Mouse (Mus musculus): Measurements from ENCODE around the gene Polr2f.

Polr2f gene

DNA sequence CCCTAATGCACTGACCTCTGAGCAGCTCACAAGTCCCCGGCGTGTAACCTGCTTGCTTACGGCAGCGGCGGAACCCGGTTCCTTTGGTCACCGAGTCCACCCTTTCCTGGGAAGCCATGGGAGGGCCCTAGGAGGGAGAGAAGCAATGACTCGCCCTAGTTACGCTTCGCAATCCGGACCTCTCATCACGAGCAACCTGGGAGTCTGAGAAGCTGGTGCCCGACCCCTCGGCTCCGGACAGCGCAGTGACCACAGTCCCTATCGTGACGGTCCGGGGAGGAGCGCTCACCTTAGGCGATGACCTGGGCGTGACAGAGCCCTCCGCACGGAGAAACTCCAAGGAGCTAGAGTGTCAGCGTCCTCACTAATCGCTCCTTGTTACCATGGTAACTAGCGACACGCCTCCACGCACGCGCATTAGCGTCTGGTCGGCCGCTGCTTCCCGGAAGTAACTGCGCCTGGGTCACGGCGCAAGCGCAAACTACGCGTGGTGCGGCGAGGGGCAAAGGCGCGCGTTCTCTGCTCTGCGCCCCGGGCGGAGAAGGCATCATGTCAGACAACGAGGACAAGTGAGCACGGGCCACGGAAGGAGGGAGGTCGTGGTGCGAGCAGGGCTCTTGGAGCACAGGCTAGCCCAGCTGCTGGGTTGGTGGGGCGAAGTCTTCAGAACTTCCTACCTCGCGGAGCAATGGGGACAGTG is at the start of gene Polr2f, which contains the start of gene 1700088E04Rik:
Gene Polr2f (plus strand): TSS at position 144 of the 700 bp plus-strand sequence.
Gene 1700088E04Rik (minus strand): TSS at position 388 of the 700 bp plus-strand sequence.
- DNase-seq (ENCODE audit: low spot score in 2 of 2) = peak; percentile 88 to 96

DNA sequence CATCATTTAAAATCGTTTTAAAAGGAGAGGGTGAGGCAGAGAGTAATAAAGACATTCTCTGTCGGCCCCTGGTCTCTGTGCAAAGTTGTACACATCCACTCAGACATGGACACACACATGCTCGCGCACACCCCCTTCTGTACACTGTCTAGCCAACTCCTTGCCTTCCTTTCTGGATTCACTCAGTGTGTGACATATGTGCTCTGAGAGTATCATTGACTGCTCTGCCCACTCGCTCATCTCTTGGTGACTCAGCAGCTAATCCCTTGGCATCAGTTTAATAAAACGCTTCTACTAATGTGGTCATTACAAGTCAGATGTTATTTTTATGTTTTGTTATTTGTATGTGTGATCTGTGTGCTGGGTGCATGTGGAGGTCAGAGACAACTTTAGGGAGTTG is 48.5 kb upstream of the Polr2f start:
- no peak for DNase-seq (ENCODE audit: low spot score in 2 of 2)

DNA sequence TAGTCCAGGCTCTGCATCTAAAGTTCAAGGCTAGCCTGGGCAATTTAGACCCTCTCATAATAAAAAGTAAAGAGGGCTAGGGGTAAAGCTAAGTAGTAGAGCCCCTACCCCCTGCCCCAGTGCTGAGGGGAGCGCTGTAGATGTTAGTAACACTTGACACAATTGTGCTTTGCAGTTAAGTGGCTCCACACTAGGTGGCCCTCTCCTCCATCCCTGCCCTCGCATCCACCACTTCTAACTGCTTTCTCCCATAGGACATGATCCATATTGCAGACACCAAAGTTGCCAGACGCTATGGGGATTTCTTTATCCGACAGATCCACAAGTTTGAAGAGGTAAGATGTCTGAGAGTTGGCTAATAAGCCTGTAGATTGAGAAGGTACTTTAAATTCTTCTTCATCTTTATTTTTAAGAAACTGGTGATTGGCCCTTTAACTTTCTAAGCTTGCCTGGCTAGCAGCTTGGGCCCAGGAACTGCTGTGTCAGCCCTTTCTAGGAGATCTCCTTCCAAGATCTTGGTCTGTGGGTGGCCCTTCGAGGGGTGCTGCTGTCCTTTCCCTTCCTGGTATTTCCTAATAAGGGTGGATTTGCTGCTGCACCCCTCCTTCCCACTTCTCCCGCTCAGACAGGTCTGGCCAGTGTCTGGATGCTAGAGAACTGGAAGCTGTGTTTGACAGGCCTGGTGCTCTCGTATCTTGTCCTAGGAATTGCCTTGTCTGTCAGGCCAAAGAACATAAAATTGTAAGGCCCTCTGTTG is 47.5 kb upstream of the Polr2f start:
- DNase-seq (ENCODE audit: low spot score in 2 of 2) = no peak

DNA sequence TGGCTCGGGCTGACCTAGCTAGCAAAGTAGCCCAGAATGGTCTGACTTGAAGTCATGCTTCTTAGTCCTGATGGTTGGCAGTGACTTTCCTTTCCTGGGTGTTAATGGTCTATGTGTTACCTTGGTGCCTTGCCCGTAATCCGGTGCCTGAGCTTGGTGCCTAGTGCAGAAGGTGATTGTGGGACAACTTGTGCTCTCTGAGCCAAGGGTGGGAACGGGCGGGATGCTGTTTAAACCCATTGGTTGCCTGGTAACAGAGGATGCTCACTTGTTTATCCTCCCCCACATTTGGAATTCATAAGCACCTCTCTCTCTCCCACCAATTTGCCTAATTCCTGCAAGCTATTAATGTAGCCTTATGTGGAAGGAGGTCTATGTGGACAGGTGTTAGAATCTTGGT is 45.3 kb upstream of the Polr2f start:
- DNase-seq (ENCODE audit: low spot score in 2 of 2) = no peak

DNA sequence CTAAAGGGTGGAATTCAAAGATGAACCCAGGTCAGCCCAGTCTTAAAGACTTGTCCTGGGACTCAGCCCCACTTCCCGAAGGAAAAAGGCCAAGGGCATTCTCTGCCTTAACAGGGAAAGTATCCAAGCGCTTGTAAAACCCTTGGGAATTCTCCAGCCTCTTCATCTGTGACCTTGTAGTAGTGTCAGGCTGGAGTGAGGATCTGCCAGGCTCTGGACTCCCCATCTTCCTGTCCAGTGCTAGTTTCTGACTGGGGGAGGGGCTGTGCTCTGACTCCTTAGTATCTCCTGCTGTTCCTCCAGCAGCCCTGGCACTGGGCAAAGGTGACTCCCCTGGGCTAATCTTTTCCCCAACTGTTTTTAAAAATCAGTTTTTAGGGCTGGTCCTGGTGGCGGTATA is 44.3 kb upstream of the Polr2f start:
- no peak for DNase-seq (ENCODE audit: low spot score in 2 of 2)

DNA sequence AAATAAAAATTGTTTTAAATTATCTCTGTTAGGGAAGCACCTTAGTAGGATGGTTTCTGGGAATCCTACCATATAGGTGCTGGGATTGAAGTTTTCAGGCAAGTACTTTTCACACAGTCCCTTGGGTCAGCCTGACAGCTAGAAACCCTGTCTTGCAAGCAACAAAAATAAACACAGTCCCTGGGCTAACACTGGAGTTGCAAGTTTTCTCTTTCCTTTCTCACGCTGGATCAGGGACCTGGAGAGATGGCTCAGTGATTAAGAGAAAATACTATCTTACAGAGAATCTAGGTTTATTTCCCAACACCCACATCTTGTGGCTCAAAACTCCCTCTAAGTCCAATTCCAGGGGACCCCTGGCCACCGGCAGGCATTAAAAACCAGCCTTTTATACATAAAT is 43.7 kb upstream of the Polr2f start:
- no peak for DNase-seq (ENCODE audit: low spot score in 2 of 2)

DNA sequence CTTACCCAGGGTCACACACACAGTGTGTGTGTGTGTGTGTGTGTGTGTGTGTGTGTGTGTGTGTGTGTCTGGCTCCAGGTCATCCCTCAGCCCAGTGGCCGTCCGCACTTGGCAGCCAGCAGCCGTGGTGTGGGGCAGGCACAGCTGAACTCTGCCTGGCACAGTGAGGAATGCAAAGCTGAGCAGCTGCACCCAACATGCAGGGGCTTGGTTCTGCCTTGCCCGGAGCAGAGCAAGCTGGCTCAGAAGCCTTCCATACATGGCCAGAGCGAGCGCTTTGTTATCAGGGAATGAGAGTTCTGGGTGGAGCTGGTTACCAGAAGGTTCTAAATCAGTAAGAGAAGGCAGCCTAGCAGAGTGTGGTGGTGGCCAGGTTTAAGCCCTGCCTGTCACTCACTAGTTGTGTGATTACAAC is 43.2 kb upstream of the Polr2f start:
- no peak for DNase-seq (ENCODE audit: low spot score in 2 of 2)

DNA sequence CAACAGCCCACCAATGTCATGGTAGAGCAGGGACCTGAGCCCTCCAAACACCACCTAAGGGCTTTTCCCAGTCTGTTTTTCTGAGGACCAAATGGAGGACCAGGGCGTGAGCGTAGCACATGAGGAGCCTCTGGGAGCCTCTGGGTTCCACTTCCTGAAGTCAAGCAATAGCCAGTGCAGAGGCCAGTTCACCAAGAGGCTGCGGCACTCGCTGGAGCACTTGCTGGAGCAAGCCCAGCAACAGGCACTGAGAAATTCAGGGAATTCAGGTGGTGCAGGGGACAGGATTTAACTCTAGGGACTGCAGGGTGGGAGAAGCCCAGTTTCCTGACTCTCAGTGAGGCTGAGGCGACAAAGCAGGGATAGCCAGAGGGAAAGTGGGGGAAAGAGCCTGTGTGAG is 42.6 kb upstream of the Polr2f start:
- DNase-seq (ENCODE audit: low spot score in 2 of 2) = no peak

DNA sequence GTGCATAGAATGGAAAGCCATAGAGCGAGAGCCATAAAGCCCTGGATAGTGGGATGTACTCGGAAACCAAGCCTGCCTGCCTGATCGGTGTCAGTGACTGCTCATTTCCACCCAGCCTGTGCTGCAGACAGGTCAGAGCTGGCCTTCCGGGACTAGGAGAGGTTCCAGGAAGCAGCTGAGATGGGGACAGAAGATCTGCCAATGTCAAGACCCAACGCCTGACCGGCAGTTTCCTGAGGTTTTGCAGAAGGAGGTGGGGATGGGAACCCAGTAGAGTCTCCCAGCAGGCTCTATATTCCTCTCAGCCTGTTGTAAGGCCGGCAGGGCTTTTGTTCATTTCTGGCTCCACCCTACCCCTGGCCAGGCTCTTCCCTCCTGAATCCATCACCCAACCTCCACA is 41.9 kb upstream of the Polr2f start:
- DNase-seq (ENCODE audit: low spot score in 2 of 2) = no peak

DNA sequence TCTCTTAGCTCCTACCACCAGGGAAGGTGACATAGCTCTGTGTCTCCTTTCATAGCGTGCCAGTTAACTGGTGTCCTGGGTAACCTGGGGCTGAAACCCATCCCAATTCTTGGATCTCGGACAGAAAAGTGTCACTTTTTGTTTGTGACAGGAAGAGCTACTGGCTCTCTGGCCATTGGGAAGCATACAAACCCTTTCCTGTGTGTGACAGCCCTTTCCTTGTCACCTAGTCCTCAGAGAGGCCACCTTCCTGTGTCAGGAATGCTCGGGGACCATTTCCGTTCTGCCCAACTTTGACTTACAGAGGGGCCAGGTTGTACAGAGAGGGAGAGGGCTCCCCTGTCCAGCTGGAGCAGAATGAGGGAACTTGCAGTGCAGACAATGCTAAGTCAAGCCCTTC is 41.4 kb upstream of the Polr2f start:
- DNase-seq (ENCODE audit: low spot score in 2 of 2) = no peak

DNA sequence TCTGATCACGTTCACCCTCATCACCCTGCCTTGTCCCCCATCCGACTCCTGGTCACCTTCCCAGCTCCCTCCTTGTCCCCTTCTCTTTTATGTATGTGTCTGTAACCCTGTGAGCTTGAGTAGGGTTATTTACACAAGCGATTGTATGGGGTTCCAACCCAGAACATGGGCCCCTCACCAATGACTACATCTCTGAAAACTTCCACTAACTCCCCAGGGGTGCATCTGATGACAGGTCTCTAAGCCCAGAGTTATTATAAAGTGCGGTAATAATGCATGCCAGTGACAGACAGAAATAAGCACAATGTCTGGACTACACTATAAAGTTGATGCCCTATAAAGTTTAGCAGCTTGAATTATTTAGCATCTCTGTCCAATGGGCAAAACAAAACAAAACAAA is 40.4 kb upstream of the Polr2f start:
- DNase-seq (ENCODE audit: low spot score in 2 of 2) = no peak

DNA sequence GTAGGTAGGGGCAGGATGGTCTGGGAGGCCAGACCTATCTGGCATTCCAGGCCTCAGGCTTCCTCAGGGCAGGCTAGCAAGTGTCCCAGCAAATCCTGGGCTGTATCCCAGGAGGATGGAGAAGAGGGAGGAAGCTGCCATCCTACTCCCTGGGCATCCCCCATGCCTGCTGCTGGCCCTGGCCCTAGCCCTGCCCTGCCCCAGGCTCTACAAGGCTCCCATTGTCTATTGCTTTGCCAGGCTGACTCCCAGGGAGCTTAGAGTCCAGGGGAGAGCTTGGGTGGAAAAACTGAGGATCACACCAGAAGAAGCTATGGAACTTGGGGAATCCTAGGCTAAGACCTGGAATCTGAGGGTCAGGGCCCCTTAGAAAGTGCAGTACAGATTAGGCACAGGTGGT is 39.3 kb upstream of the Polr2f start:
- DNase-seq (ENCODE audit: low spot score in 2 of 2) = no peak

DNA sequence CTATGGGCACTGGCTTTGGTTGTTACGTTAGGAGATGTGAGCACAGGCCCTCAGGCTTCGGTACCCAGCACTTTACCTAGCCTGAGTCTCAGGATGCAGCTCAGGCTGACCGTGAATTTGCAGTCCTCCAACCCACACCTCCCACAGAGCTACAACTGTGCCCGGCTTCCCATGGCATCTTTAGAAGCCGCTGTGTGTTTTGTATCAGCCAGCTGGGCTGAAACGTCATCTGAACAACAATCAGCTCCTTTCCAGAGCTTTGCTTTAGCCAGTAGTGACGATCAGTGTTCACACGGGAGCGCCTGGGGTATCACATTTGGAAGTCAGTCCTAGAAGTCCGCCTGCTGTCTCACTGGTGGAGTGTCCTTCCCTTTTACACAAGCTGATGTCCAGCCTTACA is 37.5 kb upstream of the Polr2f start:
- no peak for DNase-seq (ENCODE audit: low spot score in 2 of 2)

DNA sequence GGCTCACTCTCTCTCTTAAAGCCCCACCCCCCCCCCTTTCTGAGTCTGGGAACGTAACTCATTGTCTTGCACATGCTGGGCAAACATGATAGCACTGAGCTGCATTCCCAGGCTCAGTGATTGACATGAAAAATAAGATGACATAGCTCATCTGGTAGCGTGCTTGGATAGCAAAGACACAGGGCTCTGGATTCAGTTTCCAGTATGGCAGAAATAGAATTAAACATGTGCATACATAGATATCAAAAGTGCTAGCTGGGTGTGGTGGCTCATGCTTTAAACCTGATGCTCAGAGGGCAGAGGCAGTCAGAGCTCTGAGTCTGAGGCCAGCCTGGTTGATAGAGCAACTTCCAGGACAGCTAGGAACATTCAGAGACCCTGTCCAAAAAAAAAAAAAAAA is 35.0 kb upstream of the Polr2f start:
- DNase-seq (ENCODE audit: low spot score in 2 of 2) = no peak

DNA sequence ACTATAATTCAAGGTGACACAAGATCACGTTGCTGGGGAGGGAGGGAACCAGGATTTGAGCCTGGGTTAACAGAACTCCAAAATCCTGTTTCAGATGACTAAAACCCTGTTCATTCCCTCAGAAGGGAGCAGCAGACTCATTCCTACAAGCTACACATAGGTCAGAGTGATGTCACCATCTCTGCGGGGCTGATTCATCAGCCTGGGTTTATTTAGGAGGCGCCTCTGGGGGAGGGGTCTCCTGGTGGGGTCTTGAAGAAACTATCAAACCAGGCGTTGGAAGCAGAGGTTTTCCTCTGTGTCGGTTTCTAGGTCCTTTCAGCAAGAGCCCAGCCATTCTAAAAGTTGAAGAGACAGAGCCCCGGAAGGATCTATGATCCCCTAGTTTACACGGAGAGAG is 32.8 kb upstream of the Polr2f start:
- no peak for DNase-seq (ENCODE audit: low spot score in 2 of 2)

DNA sequence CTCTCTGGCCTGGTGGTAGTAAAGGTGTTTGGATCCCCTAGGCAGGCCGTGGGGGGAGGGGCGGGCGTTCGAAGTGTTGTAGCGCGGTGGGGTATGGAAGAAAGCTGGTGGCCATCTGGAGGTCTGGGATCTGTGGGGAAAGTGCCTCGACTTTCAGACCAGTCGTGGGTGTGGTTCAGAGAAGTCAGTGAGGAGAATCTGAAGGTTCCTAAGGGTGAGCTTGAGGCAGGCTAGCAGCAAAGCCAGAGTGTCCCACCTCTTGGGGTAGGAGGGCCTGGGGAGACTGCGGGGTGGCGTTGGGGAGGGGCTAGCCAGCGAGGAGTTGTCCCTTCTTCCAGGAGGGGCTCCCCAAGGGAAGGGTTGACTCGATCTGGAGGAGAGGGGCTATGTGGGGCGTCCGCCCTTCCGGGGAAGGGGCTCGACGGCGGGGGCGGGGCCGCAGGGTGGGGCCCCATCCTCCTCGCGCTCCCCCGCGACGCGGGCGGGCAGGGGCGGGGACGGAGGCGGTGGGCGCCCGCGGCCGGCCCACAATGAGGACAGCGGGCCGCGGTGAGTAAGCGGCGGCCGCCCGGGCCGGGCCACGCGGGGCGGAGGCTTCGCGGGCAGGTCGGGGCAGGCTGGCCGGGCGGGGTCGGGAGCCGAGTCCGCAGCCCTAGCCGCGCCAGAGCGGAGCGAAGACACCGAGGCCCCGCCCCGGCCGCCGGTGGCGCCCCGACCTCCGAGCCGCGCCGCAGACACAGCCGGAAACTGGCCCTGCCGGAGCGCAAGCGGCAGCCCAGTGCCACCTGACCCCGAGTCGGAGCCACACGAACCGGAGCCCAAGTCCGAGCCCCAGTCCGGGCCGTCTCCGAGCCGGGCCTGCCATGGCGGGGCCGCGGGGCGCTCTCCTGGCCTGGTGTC is 32.1 kb upstream of the Polr2f start, which contains the start of gene Micall1:
Gene Micall1 (plus strand): TSS at position 478 of the 900 bp plus-strand sequence.
- DNase-seq (ENCODE audit: low spot score in 2 of 2) = peak; percentile 54 to 76

DNA sequence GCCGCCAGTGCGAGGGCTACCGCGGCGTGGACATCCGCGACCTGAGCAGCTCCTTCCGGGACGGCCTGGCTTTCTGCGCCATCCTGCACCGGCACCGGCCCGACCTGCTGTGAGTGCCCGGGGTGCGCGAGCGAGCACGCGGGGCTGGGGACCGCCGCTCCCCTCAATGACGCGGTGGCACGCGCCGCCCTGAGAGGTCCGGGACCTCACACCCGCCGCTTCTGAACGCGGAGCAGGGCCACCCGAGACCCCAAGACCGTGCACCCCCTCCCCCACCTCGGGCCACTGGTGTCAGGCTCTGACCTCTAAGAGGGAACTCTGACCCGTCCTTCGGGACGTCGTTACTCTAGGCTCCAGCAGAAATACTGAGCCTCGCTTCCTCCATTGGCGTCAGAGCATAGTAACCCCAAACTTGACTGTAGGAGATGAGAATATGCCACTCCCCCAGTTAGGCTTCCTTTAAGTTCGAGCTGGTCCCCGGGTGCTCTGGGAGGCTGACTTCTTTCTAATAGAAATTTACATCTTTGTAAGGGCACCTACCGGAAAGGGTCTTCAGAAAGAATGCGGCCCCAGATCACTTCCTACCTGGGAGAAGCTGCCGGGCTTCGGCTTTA is 31.4 kb upstream of the Polr2f start:
- peak; percentile 38 to 51 for DNase-seq (ENCODE audit: low spot score in 2 of 2)

DNA sequence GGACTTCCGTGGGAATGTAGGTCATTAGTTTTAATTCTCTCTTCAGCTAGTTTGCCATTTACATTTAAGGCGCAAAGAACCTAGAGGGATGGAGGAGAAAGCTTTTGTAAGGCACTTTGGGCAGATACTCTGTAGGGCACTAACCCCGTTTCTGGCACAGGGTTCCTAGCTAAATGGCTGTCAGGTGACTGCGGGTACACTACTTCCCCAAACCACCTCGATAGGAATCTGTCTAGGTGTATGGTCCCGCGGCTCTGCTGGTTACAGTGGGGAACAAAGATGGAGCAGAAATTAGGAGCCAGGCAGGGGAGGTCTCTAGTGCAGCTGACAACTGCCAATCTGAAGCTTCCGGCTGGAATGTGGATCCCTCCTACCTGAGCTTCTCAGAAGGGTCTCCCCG is 30.8 kb upstream of the Polr2f start:
- DNase-seq (ENCODE audit: low spot score in 2 of 2) = no peak

DNA sequence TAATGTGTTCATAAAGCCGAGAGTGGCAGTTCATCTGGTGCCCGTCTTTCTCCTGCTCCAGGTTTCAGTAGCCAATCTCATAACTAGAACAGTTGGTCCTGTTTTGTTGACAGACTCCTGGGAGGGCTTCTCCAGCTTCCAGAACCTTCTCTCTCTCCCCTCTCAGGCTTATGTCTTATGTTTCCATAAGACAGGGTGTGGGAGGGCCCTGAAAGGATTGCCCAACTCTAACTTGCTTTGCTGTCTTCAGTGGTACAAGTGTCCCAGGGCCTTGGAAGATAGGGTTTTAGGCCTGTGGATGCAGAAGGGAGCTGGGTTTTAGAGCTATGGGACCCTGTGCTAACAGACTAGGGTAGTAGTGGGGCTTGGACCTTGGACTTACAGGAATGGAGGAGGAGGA is 30.3 kb upstream of the Polr2f start:
- DNase-seq (ENCODE audit: low spot score in 2 of 2) = no peak

DNA sequence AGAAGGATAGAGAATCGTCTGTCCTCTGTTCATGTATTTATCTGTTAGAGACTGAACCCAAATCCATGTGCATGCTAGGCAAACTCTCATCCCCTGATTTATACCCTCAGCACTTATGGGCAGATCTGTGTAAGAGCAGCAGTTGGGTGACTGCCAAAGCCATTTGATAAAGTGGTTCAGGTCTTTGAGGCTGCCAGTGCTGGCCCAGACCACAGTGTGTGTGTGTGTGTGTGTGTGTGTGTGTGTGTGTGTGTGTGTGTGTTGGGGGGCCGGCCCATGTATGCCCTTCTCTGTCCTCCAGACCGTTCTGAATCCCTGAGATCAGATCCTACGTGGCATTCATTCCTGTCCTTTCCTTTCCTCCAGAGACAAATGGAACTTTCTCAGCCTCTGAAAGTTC is 29.0 kb upstream of the Polr2f start:
- DNase-seq (ENCODE audit: low spot score in 2 of 2) = no peak

DNA sequence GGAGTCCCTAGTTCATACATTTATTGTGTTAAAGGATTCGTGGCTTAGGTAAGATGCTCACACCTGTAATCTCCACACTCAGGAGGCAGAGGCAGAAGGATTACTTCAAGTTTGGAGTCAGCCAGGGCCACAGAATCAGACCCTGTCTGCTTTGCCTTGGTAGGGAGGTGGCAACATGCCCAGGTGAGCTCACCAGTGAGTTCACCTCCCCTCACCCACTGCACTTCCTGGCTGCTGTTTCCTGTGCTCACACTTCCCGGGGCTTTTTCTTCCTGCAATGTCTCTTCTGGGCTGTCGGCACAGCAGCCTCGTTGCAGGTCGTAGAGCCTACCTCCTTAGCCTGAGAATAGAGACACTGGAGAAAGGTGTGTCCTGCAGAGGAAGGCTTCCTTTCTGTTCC is 25.5 kb upstream of the Polr2f start:
- no peak for DNase-seq (ENCODE audit: low spot score in 2 of 2)

DNA sequence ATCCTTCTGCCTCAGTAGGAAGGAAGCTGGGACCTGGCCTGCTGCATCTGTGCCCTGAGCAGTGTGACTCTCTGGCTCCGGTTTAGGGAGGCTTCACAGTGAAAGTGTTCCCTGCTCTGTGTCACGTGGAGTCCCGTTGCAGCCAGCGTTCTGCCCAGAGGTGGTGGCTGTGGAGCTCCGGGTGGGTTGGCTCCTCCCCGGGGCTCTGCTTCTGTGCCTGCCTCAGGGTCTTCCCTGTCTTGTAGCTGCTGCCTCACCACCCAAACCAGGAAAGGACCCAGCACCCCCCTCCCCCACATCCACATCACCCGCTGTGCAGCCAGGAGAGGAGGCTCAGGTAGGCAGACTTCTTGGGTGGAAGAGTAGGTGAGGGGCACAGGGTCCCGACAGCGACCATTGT is 21.3 kb upstream of the Polr2f start:
- no peak for DNase-seq (ENCODE audit: low spot score in 2 of 2)

All from spleen, postnatal 10 days (tissue).